Mouse (Mus musculus): ENCODE data around the gene Phox2a.

Gene Phox2a

GRCm38 (mm10) chr7:101837606-101838471 is 19.7 kb downstream of the Phox2a start, which contains the start of gene Inppl1:
Inppl1 (minus strand) TSS chr7:101838229.
- DNase-seq = peak; percentile 90 to 93

GRCm38 (mm10) chr7:101844186-101844585 is 26.1 kb downstream of the Phox2a start:
- no peak for DNase-seq

GRCm38 (mm10) chr7:101847934-101848333 is 29.8 kb downstream of the Phox2a start:
- no peak for DNase-seq

- no peak for DNase-seq
These were observed 33.6 kb downstream of the Phox2a start for GRCm38 (mm10) chr7:101851689-101852088.

- DNase-seq = no peak
These were observed 34.7 kb downstream of the Phox2a start for GRCm38 (mm10) chr7:101852846-101853245.

- no peak for DNase-seq
These were observed 35.7 kb downstream of the Phox2a start for GRCm38 (mm10) chr7:101853816-101854215.

GRCm38 (mm10) chr7:101857094-101857493 is 39.0 kb downstream of the Phox2a start, which contains the start of gene Folr2:
Folr2 (minus strand) TSS chr7:101857194.
- no peak for DNase-seq

GRCm38 (mm10) chr7:101858362-101858761 is 40.2 kb downstream of the Phox2a start:
- peak; percentile 48 to 49 for DNase-seq

- no peak for DNase-seq
These were observed 42.9 kb downstream of the Phox2a start for GRCm38 (mm10) chr7:101860978-101861377.

- DNase-seq = no peak
These were observed 44.2 kb downstream of the Phox2a start for GRCm38 (mm10) chr7:101862291-101862690.

- no peak for DNase-seq
These were observed 45.3 kb downstream of the Phox2a start, which contains the start of gene Anapc15 for GRCm38 (mm10) chr7:101863415-101863814. Anapc15 (plus strand) TSS chr7:101863715.

GRCm38 (mm10) chr7:101866491-101867265 is 48.6 kb downstream of the Phox2a start:
- no peak for DNase-seq

- no peak for DNase-seq
These were observed 49.4 kb downstream of the Phox2a start for GRCm38 (mm10) chr7:101867482-101867881.

GRCm38 (mm10) chr7:101868241-101869162 is 50.4 kb downstream of the Phox2a start:
- no peak for DNase-seq

- no peak for DNase-seq
These were observed 51.0 kb downstream of the Phox2a start for GRCm38 (mm10) chr7:101869163-101869500.

- no peak for DNase-seq
These were observed 52.5 kb downstream of the Phox2a start, which contains the start of gene Folr1 for GRCm38 (mm10) chr7:101870629-101871028. Folr1 (minus strand) TSS chr7:101870788.

GRCm38 (mm10) chr7:101871296-101871695 is 53.2 kb downstream of the Phox2a start:
- no peak for DNase-seq

All from lung, postnatal 4 days (tissue).